Mouse (Mus musculus) v-Abl transformed pro-B cells (cell line): Measurements from ENCODE around the gene Nr1i2.

Experiments
- in situ Hi-C, 2 experiments: fragments of 400-800 bp; cut with MboI; formaldehyde crosslinking; loops; one replicate each; pipeline ENCODE4 v1.15.1; 2025; ENCODE audit not compliant: unreplicated experiment in 2 of 2

Nr1i2 gene

DNA sequence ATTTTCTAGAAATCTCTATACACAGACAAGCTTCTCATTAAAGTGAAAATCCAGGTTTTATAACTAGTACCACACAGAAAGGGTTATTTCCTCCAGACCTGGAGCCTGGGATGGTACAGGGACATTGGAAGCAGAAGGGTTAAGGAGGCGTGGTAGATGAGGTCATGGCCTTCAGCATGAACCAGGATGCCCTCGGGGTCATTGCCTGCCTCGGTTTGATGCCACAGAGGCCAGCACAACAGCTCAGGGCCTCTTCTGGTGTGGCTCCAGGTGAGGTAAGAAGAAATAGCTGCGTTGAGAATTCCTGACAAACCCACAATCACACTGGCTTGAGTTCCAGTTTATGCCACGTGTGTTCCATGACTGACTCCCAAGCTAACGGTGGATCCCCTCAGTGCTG, 5.8 kb downstream of the Nr1i2 start:
- in situ Hi-C loops = no loop called here

- in situ Hi-C loops = no loop called here
Observed at GRCm38 (mm10) chr16:38287762-38288161, 6.9 kb downstream of the Nr1i2 start.

GRCm38 (mm10) chr16:38287357-38287756, 7.3 kb downstream of the Nr1i2 start:
- in situ Hi-C loops = no loop called here

DNA sequence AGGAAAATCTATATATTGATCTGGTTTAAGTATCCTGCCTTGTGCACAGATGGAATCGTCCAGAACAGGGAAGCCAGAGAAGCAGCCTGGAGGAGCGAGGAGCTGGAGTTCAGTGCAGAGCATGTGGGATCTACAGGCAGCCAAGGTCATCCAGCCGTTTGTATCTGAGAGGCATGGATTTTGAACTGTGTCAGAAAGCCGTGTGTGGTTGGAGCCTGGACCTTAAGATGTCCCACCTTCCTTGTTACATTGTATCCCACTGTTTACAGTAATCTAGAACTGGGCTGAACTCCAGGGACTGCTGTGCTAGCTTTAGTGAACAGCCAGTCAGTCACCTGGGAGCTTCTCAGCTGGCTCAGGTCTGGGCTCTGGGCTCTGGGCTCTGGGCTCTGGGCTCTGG, 8.1 kb downstream of the Nr1i2 start:
- in situ Hi-C loops = no loop called here

DNA sequence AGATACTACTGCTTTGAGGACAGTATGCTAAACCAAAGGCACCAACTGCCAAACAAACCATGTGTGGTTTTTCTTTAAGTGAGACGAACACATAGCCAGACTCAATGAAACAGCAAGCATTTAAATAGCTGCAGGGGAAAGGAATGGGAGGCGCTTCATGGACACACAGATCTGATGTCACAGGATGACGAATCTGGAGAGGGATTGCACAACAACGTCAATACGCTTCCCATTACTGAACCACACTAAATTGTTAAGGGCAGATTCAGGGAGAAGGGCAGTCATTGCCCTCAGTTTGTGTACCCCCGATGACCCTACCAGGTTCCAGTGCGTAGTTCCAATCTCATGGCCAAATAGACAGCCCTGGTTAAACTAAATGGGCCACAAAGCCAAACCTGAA, 8.8 kb downstream of the Nr1i2 start:
- in situ Hi-C loops = no loop called here

DNA sequence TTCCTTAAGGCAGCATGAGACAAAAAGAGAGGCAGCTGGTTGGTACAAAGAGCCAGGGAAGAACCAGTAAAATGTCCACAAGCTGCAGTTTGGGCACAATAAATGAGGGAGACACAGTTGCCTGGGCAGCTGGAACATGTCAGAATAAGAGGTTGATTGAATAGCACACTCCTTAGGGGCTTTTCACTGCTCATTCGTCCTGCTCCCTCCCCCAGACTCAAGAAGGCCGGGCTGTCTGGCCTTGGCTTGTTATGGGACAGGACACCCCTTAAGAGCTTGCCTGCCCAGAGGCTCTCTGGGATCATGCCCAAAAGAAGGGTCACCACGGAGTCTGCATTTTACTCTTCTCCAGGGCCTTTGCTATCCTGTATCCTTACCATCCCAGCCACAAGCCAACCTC, 11.3 kb downstream of the Nr1i2 start:
- in situ Hi-C loops = no loop called here

DNA sequence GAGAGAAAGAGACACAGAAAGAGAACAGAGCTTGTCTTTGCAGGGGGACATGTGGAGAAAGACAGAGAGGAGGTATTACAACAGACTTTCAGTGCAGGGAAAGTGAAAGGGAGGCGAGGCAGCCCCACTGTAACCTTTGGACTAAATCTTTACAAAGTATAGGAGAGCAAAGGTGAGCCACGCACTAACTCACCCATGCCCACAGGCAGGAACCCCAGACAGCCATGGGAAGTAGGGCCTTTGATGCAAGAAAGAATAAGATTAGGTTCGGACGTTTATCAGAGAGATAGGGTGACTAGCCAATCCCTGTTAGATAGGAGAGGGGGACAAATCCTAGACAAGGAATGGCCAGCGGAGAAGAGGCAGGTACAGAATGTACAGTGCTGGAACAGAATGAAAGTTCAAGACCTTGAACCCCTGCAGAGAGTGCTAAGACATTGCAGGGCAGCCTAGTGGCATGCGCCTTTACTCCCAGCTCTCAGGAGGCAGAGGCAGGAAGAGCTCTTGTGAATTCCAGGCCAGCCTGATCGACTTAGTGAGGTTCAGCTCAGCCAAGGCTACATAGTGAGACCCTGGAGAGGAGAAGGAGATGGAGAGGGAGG, 12.0 kb downstream of the Nr1i2 start:
- in situ Hi-C loops = no loop called here

GRCm38 (mm10) chr16:38280951-38281350, 13.7 kb downstream of the Nr1i2 start:
- in situ Hi-C loops = no loop called here

DNA sequence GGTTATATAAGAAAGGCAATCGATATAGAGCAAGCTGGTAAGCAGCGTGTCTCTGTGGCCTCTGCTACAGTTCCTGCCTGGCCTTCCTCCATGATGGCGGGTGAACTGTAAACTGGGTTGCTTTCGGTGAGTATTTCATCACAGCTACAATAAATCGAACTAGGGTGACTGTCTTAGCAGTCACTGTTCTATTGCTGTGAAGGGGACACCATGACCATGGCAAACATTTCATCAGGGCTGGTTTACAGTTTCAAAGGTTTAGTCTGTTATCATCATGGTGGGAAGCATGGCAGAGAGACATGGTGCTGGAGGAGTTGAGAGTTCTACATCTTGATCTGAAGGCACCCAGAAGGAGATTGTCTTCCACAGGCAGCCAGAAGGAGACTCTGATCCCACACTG, 14.8 kb downstream of the Nr1i2 start:
- in situ Hi-C loops = no loop called here

GRCm38 (mm10) chr16:38274737-38275136, 19.9 kb downstream of the Nr1i2 start:
- in situ Hi-C loops = no loop called here

DNA sequence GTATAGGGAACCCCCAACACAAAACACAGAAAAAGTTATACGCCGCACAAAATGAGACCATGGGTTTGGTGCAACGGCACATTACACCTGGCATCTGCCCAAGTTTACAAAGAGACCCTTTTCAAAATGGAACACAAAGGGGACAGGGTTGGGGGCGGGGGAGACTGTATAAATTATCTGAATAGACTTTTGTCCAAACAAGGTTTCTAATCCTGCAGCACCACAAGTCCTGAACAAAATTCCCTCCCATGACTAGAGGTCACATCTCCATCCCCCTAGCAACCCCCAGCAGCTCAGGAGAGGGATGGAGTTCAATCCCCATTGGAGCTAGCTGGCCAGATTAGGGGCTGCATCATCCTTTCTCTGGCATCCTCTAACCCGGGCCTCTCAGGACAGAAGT, 22.1 kb downstream of the Nr1i2 start:
- in situ Hi-C loops = no loop called here

DNA sequence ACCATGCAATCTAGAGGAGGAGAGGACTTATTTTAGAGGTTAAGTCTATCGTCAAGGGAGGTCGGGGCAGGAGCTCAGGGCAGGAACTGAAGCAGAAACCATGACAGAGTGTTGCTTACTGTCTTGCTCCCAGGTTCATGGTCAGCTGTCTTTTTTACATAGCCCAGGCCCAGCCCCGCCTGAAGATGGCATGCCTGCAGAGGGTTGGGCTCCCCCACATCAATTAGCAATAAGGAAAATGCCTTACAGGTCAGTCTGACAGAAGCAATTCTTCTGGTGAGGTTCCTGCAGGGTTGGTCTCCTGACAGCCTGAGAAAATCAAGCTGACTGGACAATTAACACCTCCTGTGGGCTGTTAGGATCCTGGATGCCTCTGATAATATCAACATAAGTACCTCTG, 23.0 kb downstream of the Nr1i2 start:
- in situ Hi-C loops = no loop called here

DNA sequence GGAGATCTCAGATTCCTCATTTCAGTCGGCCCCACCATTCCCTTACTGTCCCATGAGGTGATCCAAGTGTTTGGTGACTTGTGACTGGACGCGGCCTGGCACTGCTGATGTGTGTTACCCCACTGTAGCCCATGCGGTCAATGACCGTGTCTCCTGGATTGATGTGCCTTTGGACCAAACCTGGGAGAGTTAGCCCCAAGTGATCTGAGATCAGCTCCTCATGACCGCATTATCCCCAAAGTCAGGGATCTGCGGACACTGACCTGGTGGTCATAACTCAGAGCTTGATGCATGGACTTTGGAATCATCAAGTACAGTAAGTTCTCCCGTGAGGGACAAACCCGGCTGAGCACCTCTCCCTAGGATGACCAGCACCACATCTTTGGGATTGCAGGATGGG, 38.7 kb downstream of the Nr1i2 start:
- in situ Hi-C loops = no loop called here

DNA sequence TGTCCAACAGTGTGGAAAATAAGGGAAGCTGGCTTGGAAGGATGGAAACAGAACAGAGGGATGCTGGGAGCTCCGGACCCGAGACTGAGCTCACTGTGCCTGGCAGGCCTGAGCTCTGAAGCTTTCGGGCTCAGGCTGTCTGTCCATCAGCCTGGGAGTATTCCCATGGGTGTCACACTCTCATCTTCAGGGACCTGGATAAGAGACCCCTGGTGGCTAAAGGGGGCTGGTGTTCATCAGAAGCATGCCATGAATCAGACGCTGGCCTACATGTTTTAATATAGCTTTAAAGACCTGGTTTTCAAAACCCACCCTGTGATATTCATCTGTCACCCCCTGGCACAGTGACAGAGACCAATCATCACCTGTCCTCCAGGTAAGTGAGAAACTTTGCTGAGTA, 39.5 kb downstream of the Nr1i2 start:
- in situ Hi-C loops = no loop called here

DNA sequence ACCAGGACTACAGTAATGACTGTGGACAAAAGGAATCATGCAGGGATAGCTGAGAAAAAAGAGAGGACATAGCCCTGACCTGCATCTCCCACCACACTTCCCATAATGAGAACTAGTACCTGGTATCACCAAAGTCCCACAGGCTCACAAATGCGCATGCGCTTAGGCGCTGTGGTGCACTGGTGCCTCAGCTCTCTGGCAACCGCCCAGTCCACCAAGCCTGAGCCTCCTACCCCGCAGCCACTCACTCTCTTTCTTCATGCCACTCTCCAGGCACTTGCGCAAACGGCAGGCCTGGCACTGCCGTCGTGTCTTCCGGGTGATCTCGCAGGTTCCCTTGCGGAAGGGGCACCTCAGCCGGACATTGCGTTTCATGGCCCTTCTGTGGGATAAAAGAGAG, 40.6 kb downstream of the Nr1i2 start:
- in situ Hi-C loops = no loop called here

DNA sequence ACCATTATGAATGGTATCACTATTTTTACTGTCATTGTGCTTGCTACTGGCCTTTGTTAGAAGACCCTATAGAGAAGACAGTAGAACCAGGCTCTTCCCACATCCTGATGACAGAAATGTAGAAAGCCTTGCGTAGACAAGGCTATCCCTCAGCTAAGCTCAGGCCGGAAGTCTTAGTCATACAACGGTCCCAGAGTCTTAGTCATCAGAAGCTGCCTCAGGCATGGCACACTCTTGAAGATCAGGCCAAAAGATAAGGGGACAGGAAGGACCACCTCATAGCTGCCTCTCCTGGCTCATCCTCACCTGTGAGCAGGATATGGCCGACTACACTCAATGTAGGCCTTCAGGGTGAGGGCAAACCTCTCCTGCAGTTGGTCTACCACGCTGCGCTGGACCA, 44.2 kb downstream of the Nr1i2 start:
- in situ Hi-C loops = no loop called here

GRCm38 (mm10) chr16:38248331-38248961, 46.2 kb downstream of the Nr1i2 start:
- in situ Hi-C loops = no loop called here

- in situ Hi-C loops = no loop called here
Observed at GRCm38 (mm10) chr16:38245849-38246585, 48.6 kb downstream of the Nr1i2 start.

DNA sequence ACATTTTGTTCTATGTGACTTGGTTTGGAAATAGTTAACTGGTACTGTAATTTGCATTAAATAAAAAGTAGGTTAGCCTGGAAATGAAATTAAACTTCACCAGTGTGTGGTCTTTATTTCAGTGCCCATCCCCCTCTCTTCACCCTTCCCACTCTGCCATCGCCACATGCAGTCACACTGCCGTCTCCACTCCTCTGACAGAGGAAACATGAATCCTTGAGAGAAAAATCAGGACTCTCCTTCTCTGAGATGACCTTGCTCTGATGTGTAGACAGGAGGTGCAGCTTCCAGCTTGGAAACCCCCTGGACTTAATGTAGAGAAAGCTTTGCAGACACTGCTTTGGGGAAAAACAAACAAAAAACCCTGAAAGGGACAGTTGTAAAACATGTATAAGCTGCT, 49.2 kb downstream of the Nr1i2 start:
- in situ Hi-C loops = no loop called here

- in situ Hi-C loops = no loop called here
Observed at GRCm38 (mm10) chr16:38244111-38244510, 50.5 kb downstream of the Nr1i2 start.

DNA sequence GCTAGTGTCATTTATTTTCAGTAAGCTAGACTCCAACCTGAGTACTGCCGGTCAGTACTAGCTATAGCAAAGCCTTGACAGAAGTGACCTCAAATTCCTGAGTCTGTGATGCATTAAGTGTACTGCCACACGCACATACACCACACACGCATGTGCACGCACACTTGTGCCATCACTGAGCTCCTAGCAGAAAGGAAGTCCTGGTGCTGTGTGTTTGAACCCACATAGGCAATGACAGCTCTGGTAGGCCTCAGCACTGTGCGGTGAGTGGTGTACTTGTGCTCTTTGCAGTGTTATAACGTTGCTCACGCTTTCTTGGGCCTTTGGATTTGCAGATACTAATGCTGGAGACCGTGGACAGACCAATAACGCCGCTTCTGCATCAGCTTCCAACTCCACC, 54.5 kb downstream of the Nr1i2 start:
- in situ Hi-C loops = no loop called here

DNA sequence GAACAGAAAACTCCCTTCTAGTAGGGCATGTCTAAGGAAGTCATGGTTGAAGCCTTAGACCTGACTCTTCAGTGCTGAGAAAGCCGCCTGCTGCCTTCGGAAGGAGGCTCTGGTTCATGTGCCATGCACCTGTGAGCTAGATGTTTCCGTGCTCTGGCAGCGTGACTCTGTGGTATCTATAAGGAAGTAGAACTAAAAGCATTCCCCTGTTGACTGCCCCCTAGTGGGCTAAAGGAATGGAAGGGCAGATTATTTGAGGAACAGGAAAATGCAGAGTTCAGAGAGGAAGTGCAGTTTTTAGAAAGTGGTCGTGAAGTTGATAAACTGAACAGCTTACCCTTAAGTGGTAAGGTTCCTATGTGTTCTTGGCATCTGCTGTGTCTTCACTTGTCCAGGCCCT, 54.9 kb downstream of the Nr1i2 start:
- in situ Hi-C loops = no loop called here
